12 mouse cellular contexts compared by ENCODE assay signal in the genomic region with DNA sequence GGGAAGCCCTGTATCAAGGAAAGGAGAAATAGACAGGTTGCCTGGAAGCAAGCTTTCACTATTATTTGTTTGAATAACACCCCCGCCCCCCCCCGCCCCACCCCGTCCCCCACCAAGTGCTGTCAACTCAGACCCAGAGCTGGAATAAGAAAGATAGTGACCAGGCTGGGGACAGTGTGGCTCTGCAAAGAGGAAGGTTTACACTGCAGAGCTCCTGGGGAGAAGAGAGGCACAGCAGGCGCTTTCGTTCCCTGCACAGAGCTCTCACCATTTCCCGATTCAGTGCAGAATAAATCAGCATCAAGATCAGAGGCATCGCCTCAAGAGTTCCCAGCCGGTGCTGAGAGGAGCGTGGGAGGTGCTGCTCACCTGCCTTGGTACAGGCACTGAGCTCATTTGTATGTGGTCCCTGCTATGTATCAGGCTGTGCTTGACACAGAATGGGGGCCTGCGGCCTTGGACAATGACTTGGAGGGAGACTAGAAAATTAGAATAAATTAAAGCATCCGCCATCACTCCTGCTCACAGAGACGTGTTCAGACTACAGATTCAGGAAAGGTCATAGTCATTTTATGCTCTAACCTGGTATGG.
DNase-seq lines count a peak whose midpoint lies in the region; ATAC-seq and TF ChIP-seq lines count a peak whose summit lies in the region.
"Had no signal": no experiment of that assay in that cellular context is flagged by ENCODE, and none has a peak within 500 bp of the region (broad histone marks: within the 10 kb centered on the region; RNA-seq: fewer than 3 reads in every experiment).

No protein-coding gene starts in this region.

- WGBS in forebrain, embryonic 16.5 days: 34% methylated on average over 12 of the region's 12 CpGs
- WGBS in neural tube, embryonic 15.5 days: 20% methylated on average over 12 of the region's 12 CpGs

- H3K4me2 ChIP-seq in forebrain, embryonic 16.5 days (ENCODE audit: low read length): no peak overlapping the region
- H3K4me2 ChIP-seq in neural tube, embryonic 15.5 days: no peak overlapping the region

- H3K9me3 ChIP-seq in forebrain, embryonic 16.5 days (ENCODE audit: control insufficient read depth, low read length): no peaks in the 10 kb centered on the region
- no peaks in the 10 kb centered on the region for H3K9me3 ChIP-seq in neural tube, embryonic 15.5 days (replicated peaks)

- no peaks in the 10 kb centered on the region; the same call in 1 of the 2 replicates for H3K36me3 ChIP-seq in forebrain, embryonic 16.5 days (ENCODE audit: control insufficient read depth, insufficient read depth)
- H3K36me3 ChIP-seq in neural tube, embryonic 15.5 days: 0 out of 2 replicates have a peak, but pooled peaks cover under 1% of the 10 kb centered on the region

- no peak overlapping the region for H3K4me3 ChIP-seq in left cerebral cortex, adult 2 months
- no peak overlapping the region for H3K4me3 ChIP-seq in forebrain, embryonic 16.5 days (replicated peaks; ENCODE audit: low read length)
- H3K4me3 ChIP-seq in neural tube, embryonic 15.5 days (replicated peaks): no peak overlapping the region

- H3K4me1 ChIP-seq in forebrain, embryonic 16.5 days (replicated peaks; ENCODE audit: control insufficient read depth, insufficient read depth, low read length): peaks cover 64% of the 10 kb centered on the region
- H3K4me1 ChIP-seq in neural tube, embryonic 15.5 days: peaks cover 68% of the 10 kb centered on the region

- peak; percentile 56 to 60 for DNase-seq in left cerebral cortex, adult 2 months (ENCODE audit: extremely low spot score in 1 of 2, low spot score in 2 of 2)
- no peak for DNase-seq in left cerebral cortex, adult 11 months (ENCODE audit: low spot score)
- peak; percentile 68 to 81 for DNase-seq in left cerebral cortex, postnatal 25 days (ENCODE audit: low spot score in 2 of 2)
- no peak for DNase-seq in ovary, adult 18-20 months (ENCODE audit: low spot score)
- DNase-seq in cerebellum, adult 11-12 months: no peak
- DNase-seq: heart, postnatal 4 days; kidney, postnatal 10 days; spleen, adult 18-20 months had no signal

- ATAC-seq in forebrain, embryonic 16.5 days: peak; percentile 47; the same call in 1 of the 2 replicates
- peak; percentile 32; the same call in 1 of the 2 replicates for ATAC-seq in neural tube, embryonic 15.5 days (ENCODE audit: low FRiP score)
- ATAC-seq in activated CD4-positive, CD25-positive, alpha-beta regulatory T cell, adult 4 months: no peak

- peak overlapping the region; percentile 91 for H3K27ac ChIP-seq in left cerebral cortex, adult 2 months
- peak overlapping the region; percentile 65 for H3K27ac ChIP-seq in forebrain, embryonic 16.5 days (ENCODE audit: low read length)
- H3K27ac ChIP-seq in neural tube, embryonic 15.5 days (replicated peaks): peak overlapping the region; percentile 75

- no peak for TF ChIP-seq CTCF in left cerebral cortex, adult 2 months (IDR thresholded peaks at IDR 0.05)

- no peak overlapping the region for H3K9ac ChIP-seq in forebrain, embryonic 16.5 days (replicated peaks; ENCODE audit: low read depth, low read length)
- H3K9ac ChIP-seq in neural tube, embryonic 15.5 days (replicated peaks): no peak overlapping the region

- no peaks in the 10 kb centered on the region for H3K27me3 ChIP-seq in forebrain, embryonic 16.5 days (replicated peaks; ENCODE audit: control insufficient read depth, insufficient read depth, low read length)
- no peaks in the 10 kb centered on the region for H3K27me3 ChIP-seq in neural tube, embryonic 15.5 days (replicated peaks)
- H3K27me3 ChIP-seq: CH12.LX had no signal

- intact Hi-C loops in left cerebral cortex, adult 2 months (cut with DNase I): no loop called here
- intact Hi-C loops in left cerebral cortex, postnatal 25 days (cut with DNase I): no loop called here

Comparison
In these comparisons a context has a peak if more than half of its experiments do, and no peak if none do; other contexts are left out.
1. DNase-seq: peak in left cerebral cortex, adult 2 months (2 of 2) and left cerebral cortex, postnatal 25 days (2 of 2); none in left cerebral cortex, adult 11 months (single experiment), ovary, adult 18-20 months (single experiment) and cerebellum, adult 11-12 months (single experiment).
2. Peak in every context shown above with its lines, with median percentiles within 50 percentile points of each other: H3K27ac ChIP-seq.